Mouse (Mus musculus): Measurements from ENCODE around the gene Idh2. TPM values are rescaled to one million over a fixed set of nuclear protein-coding genes. Genes with fewer than 3 reads are reported as not detected.

The Idh2 gene
- polyA plus RNA-seq (2016; fragmentation: Nextera tagmentation; extraction: Ambion mirVana) = 158 and 160 TPM in 2 replicates

DNA sequence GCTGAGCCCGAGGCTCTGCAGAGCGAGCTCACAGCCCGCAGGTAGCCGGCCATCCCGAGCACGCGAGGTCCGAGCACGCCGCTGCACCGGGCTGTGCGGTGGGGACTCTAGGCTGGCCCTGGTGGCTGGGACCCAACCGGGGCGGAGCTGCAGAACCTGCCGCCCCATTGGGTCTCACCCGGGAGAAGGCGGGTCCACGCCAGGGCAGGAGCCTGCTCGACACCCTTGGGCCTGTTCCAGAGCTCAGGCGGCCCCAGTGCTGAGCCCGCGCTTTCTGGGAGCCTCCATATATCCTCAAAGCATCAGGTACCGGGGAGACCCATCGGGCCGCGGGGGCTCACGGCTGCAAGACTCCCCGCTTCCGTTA lies at the start of gene Idh2:
TSS of gene Idh2 (minus strand) at position 169 of the 367 bp plus-strand sequence.
- H3K27ac ChIP-seq = peak within 1 kb of the TSS; percentile 76
- H3K4me1 ChIP-seq = peaks cover 61% of the 10 kb centered on the region
- ATAC-seq = peak; percentile 97
- peak within 1 kb of the TSS; percentile 100 for H3K4me2 ChIP-seq
- peak within 1 kb of the TSS; percentile 84 for H3K4me3 ChIP-seq
- H3K27me3 ChIP-seq (replicated peaks) = no peaks in the 10 kb centered on the region
- WGBS (ENCODE audit: insufficient replicate concordance) = under 1% methylated on average over 29 of the region's 29 CpGs
- peak within 1 kb of the TSS; percentile 89 for H3K9ac ChIP-seq
- H3K9me3 ChIP-seq (replicated peaks) = no peaks in the 10 kb centered on the region
- H3K36me3 ChIP-seq = peaks cover 5% of the 10 kb centered on the region

DNA sequence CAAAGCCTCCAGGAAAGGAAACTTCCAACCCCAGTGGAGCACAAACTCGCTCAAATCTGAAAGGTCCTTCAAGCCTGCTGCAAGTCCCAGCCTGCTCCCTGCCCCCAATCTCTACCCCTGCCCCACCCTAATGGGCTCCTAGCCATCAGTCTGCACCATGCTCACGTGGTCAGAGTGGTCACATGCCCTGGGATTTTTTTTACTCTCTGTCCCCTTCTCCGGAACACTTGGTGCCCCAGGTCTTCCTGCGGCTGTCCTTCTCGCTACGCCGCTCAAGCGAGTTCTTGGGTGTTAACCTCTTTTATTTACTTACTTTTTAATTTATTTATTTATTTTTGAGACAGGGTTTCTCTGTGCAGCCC lies 45.7 kb upstream of the Idh2 start:
- peaks cover 6% of the 10 kb centered on the region for H3K27me3 ChIP-seq (replicated peaks)
- H3K27ac ChIP-seq = no peak overlapping the region
- H3K4me2 ChIP-seq = no peak overlapping the region
- no peaks in the 10 kb centered on the region for H3K36me3 ChIP-seq
- WGBS (ENCODE audit: insufficient replicate concordance) = 74% methylated on average over 8 of the region's 8 CpGs
- H3K4me1 ChIP-seq = peaks cover 35% of the 10 kb centered on the region
- H3K4me3 ChIP-seq = no peak overlapping the region
- H3K9me3 ChIP-seq (replicated peaks) = no peaks in the 10 kb centered on the region
- no peak for ATAC-seq
- no peak overlapping the region for H3K9ac ChIP-seq

DNA sequence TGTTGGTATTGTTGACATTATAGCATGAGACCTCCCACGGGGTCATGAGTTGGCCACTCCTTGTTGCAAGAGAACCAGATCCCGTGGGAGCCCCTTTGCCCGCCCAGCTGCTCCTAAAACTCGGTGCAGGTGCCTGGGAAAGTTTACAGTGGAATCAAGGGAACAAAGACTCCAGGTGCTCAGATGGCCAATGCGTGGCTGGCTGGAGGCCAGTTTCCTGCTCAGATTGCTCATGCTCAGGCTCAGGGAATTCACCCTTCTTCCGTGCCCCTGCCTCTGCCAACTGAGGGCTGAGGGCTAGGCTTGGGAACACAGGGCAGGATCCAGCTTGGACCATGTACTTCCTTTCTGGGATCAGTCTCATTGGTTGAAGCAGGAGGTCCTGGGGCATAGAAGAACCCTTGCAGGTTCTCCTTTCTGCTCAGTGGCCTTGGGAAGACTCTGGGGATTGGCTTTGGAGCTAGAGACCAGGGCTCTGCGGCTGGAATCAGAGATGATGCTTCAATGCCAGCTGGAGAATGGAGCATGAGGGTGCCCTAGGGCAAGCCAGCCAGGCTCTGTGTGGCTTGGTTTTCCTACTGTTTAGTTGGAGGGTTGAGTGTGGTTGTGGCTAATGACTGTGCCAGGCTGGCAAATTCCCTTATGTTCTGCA lies 45.2 kb upstream of the Idh2 start:
- Histone ChIP-seq H3K9ac (no peak overlapping the region), H3K36me3 (no peaks in the 10 kb centered on the region), H3K27ac (no peak overlapping the region), H3K4me3 (no peak overlapping the region), H3K9me3 (replicated peaks) (no peaks in the 10 kb centered on the region), H3K27me3 (replicated peaks) (peaks cover 6% of the 10 kb centered on the region), H3K4me1 (peaks cover 32% of the 10 kb centered on the region), H3K4me2 (no peak overlapping the region)
- ATAC-seq = no peak
- 73% methylated on average over 7 of the region's 7 CpGs for WGBS (ENCODE audit: insufficient replicate concordance)

DNA sequence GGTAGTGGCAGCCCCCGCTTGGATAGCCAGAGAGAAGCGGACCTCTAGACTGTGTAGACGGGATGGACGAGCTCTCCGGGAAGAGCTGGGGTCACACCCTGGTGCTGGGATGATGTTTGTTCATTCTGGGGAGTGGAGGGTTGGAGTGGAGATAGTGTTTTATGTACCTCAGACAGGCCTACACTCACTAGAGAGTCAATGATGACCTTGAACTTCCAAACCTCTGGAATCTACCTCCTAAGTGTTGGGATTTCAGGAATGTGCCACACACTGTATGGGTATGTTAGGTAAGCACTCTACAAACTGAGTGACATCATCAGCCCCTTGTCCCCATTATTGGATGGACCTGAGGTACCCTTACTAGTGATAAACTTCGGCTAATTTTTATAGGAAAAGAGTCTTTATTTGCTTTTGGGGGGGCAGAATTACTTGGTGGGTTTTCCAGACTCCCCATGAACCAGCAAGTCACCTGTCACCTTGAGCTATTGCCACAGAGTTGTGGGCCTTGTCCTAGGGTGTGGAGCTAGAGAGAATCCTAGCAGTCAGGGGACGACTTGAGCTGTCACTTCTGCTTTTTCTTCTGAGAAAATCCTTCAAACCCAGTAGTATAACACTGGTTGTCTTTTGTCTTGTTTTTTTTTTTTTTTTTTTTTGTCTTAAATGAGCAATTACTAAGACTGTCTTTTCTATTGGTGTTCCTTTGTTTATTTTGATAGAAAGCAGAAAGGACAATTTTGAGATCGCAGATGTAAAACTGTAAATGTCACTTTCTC lies 43.5 kb upstream of the Idh2 start:
- 74% methylated on average over 8 of the region's 8 CpGs for WGBS (ENCODE audit: insufficient replicate concordance)
- no peaks in the 10 kb centered on the region for H3K9me3 ChIP-seq (replicated peaks)
- H3K27me3 ChIP-seq (replicated peaks) = peaks cover 6% of the 10 kb centered on the region
- no peak overlapping the region for H3K9ac ChIP-seq
- no peak overlapping the region for H3K4me3 ChIP-seq
- H3K27ac ChIP-seq = no peak overlapping the region
- H3K36me3 ChIP-seq = no peaks in the 10 kb centered on the region
- no peak overlapping the region for H3K4me2 ChIP-seq
- no peak for ATAC-seq
- H3K4me1 ChIP-seq = peaks cover 32% of the 10 kb centered on the region

DNA sequence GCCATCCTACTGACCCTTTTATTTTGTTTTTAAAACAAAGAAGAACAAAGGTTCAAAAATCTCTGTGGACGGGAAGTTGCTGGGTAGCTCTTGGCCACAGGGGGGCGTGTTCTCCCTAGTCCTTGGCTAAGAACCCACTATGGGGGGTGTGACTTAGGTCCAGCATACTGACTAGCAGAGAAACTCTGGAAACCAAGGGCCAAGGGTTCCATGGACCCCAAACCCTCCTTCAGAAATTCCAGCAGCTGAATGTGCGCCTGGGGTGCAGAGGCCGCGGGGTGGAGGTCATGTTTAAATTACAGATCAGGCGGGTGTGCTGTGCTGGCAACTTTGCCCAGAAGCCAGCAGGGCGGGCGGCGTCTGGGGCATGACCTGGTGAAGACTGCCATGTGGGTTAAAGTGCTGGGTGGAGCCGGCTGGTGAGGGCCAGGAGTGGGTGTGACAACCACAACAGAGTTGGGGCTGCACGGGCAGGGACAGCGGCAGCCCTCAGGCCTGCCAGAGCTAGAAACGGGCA lies 41.6 kb upstream of the Idh2 start:
- H3K9ac ChIP-seq = peak overlapping the region; percentile 33; the same call in 1 of the 2 replicates
- peak overlapping the region; percentile 58 for H3K27ac ChIP-seq
- H3K4me3 ChIP-seq = no peak overlapping the region
- H3K4me1 ChIP-seq = peaks cover 32% of the 10 kb centered on the region
- 55% methylated on average over 13 of the region's 13 CpGs for WGBS (ENCODE audit: insufficient replicate concordance)
- no peaks in the 10 kb centered on the region for H3K9me3 ChIP-seq (replicated peaks)
- H3K36me3 ChIP-seq = no peaks in the 10 kb centered on the region
- H3K27me3 ChIP-seq (replicated peaks) = no peaks in the 10 kb centered on the region; the same call in 1 of the 2 replicates
- peak overlapping the region; percentile 42 for H3K4me2 ChIP-seq
- peak; percentile 88 for ATAC-seq

DNA sequence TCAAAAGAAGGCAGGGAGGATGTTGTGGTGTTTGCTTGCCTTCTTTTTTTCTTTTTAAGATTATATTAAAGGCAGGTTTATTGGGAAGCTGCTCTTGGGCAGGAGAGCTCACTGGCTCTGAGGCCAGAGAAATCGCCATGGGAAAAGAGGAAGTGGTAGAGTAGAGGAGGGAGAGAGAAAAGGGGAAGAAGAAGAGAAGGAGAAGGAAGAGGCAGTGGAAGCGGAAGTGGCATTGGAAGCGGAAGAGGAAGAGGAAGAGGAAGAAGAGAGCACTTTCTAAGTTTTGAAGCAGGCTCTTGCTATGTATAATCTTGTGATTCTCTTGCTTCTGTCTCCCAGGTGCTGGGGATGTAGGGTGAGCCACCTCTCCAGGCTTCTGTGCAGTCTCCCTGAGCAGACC lies 39.5 kb upstream of the Idh2 start:
- no peaks in the 10 kb centered on the region for H3K9me3 ChIP-seq (replicated peaks)
- no peak overlapping the region for H3K4me3 ChIP-seq
- no peaks in the 10 kb centered on the region for H3K36me3 ChIP-seq
- no peak overlapping the region for H3K4me2 ChIP-seq
- H3K27ac ChIP-seq = no peak overlapping the region
- H3K27me3 ChIP-seq (replicated peaks) = no peaks in the 10 kb centered on the region
- 51% methylated on average over 3 of the region's 3 CpGs for WGBS (ENCODE audit: insufficient replicate concordance)
- peaks cover 28% of the 10 kb centered on the region for H3K4me1 ChIP-seq
- H3K9ac ChIP-seq = no peak overlapping the region
- ATAC-seq = no peak

DNA sequence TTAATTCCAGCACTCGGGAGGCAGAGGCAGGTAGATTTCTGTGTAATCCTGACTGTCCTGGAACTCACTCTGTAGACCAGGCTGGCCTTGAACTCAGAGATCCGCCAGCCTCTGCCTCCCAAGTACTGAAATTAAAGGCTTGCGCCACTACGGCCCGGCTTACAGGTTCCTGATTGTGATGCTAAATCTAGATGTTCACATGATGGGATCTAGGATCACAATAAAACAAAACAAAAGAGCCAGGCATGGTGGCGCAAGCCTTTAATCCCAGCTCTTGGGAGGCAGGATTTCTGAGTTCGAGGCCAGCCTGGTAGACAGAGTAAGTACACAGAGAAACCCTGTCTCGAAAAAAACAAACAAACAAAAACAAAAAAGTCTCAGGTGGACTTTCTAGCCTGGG lies 37.6 kb upstream of the Idh2 start:
- WGBS (ENCODE audit: insufficient replicate concordance) = 88% methylated on average over 8 of the region's 8 CpGs
- Histone ChIP-seq H3K27me3 (replicated peaks) (no peaks in the 10 kb centered on the region), H3K4me1 (peaks cover 39% of the 10 kb centered on the region), H3K9me3 (replicated peaks) (no peaks in the 10 kb centered on the region), H3K36me3 (no peaks in the 10 kb centered on the region), H3K27ac (no peak overlapping the region), H3K4me2 (no peak overlapping the region), H3K9ac (no peak overlapping the region), H3K4me3 (no peak overlapping the region)
- no peak for ATAC-seq

DNA sequence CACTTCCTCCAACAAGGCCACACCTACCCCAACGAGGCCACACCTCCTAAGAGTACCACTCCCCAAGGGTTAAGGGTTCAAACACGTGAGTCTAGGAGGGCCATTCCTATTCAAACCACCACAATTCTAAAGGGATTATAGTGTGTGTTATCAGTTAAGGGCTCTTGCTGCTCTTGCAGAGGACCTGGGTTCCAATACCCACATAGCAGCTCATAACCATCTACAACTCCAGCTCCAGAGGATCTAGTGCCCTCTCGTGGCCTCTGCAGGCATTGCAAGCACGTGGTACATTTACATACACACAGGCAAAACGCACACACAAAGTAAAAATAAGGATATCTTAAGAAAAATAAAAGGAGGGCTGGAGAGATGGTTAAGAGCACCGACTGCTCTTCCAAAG lies 37.0 kb upstream of the Idh2 start:
- H3K36me3 ChIP-seq = no peaks in the 10 kb centered on the region
- no peak overlapping the region for H3K9ac ChIP-seq
- WGBS (ENCODE audit: insufficient replicate concordance) = 56% methylated on average over 6 of the region's 6 CpGs
- no peak overlapping the region for H3K4me2 ChIP-seq
- no peak for ATAC-seq
- no peak overlapping the region for H3K4me3 ChIP-seq
- no peaks in the 10 kb centered on the region for H3K9me3 ChIP-seq (replicated peaks)
- peaks cover 41% of the 10 kb centered on the region for H3K4me1 ChIP-seq
- H3K27ac ChIP-seq = no peak overlapping the region
- H3K27me3 ChIP-seq (replicated peaks) = no peaks in the 10 kb centered on the region

DNA sequence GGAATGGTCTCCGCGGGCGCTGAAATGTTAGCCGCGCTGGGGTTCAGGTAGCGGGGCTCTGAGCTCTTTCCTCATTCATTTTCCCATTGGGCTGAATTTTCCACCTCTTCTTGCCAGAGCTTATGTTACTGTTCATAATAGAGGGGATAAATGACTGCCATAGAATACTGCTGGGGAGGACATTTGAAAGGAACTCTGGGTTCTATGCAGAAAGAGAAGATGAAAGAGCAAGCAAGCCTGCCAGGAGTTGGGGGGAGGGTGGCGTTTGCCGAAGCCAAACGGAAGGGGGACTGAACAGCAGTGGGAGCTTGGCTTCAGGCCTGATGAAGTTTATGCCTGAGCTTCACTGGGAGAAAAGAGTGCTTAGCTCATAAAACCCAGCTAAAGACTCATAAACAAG lies 34.2 kb upstream of the Idh2 start:
- no peak overlapping the region for H3K9ac ChIP-seq
- H3K4me2 ChIP-seq = peak overlapping the region; percentile 3; the same call in 1 of the 2 replicates
- 64% methylated on average over 9 of the region's 9 CpGs for WGBS (ENCODE audit: insufficient replicate concordance)
- no peak overlapping the region for H3K27ac ChIP-seq
- no peak for ATAC-seq
- H3K4me3 ChIP-seq = no peak overlapping the region
- H3K36me3 ChIP-seq = no peaks in the 10 kb centered on the region
- H3K27me3 ChIP-seq (replicated peaks) = no peaks in the 10 kb centered on the region
- peaks cover 54% of the 10 kb centered on the region for H3K4me1 ChIP-seq
- no peaks in the 10 kb centered on the region for H3K9me3 ChIP-seq (replicated peaks)

DNA sequence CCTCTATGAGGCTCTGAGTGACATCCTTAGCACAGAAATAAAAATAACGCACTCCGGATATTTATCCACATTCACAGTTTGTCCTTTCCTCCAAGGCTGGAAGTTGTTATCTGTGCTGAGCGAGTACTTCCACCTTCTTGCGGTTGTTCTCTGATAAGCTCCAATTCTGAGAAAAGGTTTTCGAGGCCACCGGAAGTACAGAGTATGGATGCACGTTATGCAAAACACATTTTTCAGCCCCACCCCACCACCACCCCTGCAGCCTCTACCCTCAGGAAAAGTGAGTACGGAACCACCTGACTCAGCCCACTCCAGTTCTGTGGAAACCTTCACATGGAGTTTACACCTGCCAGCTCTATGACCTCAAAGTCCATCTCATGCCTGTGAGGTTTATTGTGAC lies 30.9 kb upstream of the Idh2 start:
- ATAC-seq = peak; percentile 93
- no peaks in the 10 kb centered on the region for H3K9me3 ChIP-seq (replicated peaks)
- peak overlapping the region; percentile 12; the same call in 1 of the 2 replicates for H3K4me3 ChIP-seq
- no peaks in the 10 kb centered on the region for H3K27me3 ChIP-seq (replicated peaks)
- H3K4me1 ChIP-seq = peaks cover 75% of the 10 kb centered on the region
- WGBS (ENCODE audit: insufficient replicate concordance) = 13% methylated on average over 8 of the region's 8 CpGs
- H3K4me2 ChIP-seq = peak overlapping the region; percentile 50
- no peaks in the 10 kb centered on the region for H3K36me3 ChIP-seq
- H3K9ac ChIP-seq = peak overlapping the region; percentile 46; the same call in 1 of the 2 replicates
- peak overlapping the region; percentile 91 for H3K27ac ChIP-seq

DNA sequence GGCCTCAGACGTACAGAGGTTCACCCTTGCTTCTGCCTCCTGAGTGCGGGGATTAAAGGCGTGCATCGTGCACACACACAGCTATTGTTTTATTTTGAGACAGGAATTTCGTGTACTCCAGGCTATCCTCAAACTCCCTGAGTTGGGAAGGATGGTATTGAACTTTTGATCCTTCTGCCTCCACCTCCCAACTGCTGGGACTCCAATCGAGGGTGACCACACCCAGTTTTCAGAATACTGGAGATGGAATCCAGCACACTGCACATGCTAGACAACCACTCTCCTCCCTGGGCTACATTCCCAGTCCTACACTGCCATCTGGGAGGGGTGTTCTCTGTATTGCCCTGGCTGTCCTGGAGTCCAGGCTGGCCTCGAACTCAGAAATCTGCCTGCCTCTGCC lies 29.5 kb upstream of the Idh2 start:
- Histone ChIP-seq H3K9me3 (replicated peaks) (no peaks in the 10 kb centered on the region), H3K27me3 (replicated peaks) (no peaks in the 10 kb centered on the region), H3K36me3 (no peaks in the 10 kb centered on the region), H3K9ac (peak overlapping the region; percentile 42), H3K4me3 (no peak overlapping the region), H3K4me2 (no peak overlapping the region), H3K27ac (peak overlapping the region; percentile 91), H3K4me1 (peaks cover 80% of the 10 kb centered on the region)
- no peak for ATAC-seq
- 71% methylated on average over 7 of the region's 7 CpGs for WGBS (ENCODE audit: insufficient replicate concordance)

Data from liver, embryonic 12.5 days (tissue).